Mouse (Mus musculus) T-helper 2 cell (primary cell): ENCODE data around the gene Smarca4.

Experiments used
- in situ Hi-C: fragments of 300-600 bp; cut with MboI, MseI; formaldehyde crosslinking; loops from one replicate; pipeline ENCODE4 v1.15.1; 2025; ENCODE audit warnings: high pct_unique_total_duplicates

The Smarca4 gene

GRCm38 (mm10) chr9:21752252-21752792 lies 136.4 kb downstream of the Smarca4 start:
- in situ Hi-C loops, result no loop called here
